Mouse (Mus musculus) c-Kit-positive CD71-negative TER-119-negative erythroid progenitor cells, embryonic 14.5 days (primary cell): ENCODE data around the gene Pdik1l.

Experiments used
- DNase-seq: peaks from one replicate; pipeline ENCODE4 v3.0.0-alpha.2; 2013; ENCODE audit warnings: low read depth

The Pdik1l gene

GRCm38 (mm10) chr4:134287575-134288025, at the start of gene Pdik1l:
Gene Pdik1l, minus strand, starts transcription at chr4:134287895.
- peak; percentile 74 for DNase-seq

DNA sequence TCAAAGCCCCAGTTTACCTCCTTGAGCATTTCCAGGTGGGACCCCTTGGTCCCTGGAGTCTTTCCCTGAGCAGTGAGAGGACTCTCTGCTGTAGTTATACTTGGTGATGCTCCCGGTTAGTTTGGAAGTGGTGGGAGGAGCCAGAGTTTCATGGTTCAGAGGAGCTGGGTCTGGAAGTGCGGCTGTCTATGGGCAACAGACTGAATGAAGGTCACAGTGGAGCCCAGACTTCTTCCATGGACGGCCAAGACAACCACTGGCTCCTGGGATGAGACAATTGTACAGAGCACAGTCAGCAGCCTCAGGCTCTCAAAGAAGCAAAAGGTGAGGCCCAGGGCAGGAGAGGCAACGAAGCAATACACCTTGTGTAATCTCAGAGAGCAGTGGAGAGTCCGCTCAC, 42.6 kb upstream of the Pdik1l start:
- no peak for DNase-seq

DNA sequence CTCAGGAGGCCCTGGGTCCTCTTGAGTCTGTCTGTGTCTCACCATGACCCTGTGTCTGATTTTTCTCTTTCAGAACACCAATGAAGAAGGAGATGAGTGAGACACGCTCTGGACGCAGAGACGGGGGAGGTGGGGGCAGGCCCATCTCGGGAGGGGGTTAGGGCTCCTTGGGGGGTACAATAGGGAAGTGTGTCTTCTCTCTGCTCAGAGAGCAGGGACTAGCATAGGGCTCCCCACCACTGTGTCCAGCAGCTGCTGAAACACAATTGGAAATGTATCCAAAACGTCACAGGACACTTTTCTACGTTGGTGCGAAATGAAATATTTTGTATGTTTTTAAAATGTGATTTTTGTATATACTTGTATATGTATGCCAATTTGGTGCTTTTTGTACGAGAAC, 41.1 kb upstream of the Pdik1l start:
- no peak for DNase-seq

DNA sequence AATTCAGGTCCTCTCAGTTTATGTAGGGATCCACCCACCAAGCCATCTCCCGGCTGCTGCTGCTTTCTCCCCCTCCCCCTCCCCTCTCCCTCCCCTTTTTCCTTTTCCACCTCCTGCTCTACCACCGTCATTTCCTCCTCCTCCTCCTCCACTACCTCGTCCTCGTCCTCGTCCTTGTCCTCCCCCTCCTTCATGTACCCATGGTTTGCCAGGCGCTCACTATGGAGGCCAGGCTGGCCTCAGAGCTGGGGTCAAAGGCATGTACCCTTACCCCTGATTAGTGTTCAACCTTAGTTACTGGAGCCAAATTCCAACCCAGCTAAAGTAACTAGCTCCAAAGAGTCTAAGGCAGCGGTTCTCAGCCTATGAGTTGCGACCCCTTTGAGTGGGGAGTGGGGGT, 40.5 kb upstream of the Pdik1l start:
- DNase-seq = no peak

GRCm38 (mm10) chr4:134326859-134327530, 39.3 kb upstream of the Pdik1l start:
- DNase-seq = no peak

DNA sequence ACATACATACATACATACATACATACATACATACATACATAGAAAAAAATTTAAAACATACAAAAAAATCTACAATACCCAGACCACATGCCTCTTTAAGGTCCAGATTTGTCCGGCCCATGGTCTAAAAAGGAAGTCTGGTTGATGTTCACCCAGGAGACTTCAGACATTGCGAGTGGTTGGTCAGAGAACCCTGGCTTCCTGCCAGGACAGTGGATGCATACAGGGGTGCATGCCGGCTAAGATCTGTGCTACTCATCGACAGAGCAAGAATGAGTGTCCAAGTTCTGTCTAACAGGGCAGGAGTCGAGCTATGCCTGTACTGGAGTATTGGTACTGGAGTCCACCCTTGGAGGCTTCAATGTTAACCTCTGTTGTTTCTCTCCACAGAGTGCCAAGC, 37.0 kb upstream of the Pdik1l start:
- DNase-seq = no peak

DNA sequence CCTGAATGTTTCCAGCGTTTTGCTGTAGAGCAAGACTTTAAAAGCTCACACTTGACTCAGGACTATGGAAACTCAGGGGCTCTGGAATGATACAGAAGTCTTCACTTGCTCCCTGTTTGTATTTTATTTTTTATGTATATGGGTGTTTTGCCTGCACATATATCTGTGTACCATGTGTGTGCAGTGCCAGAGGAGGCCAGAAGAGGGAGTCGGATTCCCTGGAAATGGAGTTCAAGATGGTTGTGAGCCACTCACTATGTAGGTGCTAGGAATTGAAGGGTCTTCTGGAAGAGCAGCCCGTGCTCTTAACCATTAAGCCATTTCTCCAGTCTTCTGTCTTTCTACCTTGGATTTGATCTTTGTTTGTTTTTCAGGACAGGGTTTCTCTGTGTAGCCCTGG, 33.8 kb upstream of the Pdik1l start:
- DNase-seq = no peak

GRCm38 (mm10) chr4:134319674-134320073, 32.0 kb upstream of the Pdik1l start:
- DNase-seq = no peak

DNA sequence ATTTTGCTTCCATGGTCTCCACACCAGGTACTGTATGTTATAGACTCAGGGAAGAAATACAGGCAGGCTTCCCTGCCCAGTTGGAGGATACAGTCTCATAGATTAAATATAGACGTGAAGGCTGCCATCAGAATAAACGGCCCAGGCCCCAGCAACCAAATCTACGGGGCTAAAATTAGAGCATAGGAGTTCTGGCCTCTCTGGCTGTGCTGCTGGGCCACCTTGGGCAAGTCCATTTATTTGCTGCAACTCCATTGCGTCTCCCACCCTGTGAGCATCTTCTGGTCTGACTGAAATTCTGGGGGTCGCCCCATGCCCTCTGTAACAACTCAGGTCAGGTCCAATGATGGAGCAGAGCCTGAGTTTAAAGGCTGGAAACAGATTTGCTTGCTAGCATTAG, 31.4 kb upstream of the Pdik1l start:
- DNase-seq = no peak

- DNase-seq = no peak
Measured at GRCm38 (mm10) chr4:134316390-134316789, 28.7 kb upstream of the Pdik1l start.

GRCm38 (mm10) chr4:134315470-134315869, 27.8 kb upstream of the Pdik1l start:
- no peak for DNase-seq

- DNase-seq = no peak
Measured at GRCm38 (mm10) chr4:134314876-134315275, 27.2 kb upstream of the Pdik1l start, which contains the start of gene Trim63. Gene Trim63, plus strand, starts transcription at chr4:134315120.

DNA sequence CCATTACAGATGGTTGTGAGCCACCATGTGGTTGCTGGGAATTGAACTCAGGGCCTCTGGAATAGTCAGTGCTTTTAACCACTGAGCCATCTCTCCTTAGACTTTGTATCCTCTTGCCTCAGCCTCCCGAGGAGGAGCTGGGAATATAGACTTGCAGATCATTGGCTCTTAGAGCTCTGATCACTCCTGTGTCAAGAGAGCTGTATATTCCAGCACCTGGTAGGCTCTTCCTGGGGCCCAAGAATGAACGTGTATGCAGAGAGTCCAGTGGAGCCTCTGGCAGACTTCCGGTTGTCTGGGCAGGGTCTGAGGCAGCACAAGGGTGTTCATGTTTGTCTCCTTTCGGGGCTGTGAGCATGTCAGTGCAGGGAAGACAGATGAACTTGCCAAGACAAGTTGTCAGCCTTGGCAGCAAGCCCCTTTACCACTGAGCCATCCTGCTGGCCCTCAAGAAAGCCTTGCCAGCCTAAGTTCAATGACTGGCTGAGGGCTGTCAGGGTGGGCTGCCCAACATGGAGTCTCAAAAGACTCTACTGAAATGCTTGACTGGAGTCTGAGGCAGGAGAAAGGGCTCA, 26.5 kb upstream of the Pdik1l start:
- no peak for DNase-seq

DNA sequence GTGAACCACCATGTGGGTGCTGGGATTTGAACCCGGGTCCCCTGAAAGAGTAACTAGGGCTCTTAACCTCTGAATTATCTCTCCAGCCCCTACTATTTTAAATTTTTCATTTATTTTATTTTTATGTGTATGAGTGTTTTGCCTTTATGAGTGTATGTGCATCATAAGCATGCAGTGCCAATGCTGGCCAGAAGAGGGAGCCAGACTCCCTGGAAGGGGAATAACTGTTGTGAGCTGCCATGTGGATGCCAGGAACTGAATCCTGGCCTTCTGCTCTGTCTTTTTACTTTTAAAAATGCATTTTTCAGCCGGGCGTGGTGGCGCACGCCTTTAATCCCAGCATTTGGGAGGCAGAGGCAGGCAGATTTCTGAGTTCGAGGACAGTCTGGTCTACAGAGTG, 25.2 kb upstream of the Pdik1l start:
- DNase-seq = no peak

DNA sequence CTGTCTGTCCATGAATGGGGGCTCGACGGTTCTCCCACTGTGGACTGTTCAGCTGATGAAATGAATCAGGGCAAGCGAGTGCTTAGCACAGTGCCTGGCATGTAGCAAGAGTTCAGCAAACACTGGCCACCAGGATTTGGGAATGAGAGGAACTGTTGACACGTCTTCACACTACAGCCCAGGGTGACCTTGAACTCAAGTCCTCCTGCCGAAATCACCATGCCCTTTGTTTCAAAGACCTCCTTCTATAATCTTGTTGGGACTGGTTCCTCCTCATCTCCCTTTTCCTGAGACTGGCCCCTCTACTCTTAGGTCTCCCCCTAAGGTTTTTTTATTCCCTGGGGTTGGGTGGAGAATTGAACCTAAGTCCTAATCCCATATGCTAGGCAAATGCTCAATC, 24.6 kb upstream of the Pdik1l start:
- no peak for DNase-seq

DNA sequence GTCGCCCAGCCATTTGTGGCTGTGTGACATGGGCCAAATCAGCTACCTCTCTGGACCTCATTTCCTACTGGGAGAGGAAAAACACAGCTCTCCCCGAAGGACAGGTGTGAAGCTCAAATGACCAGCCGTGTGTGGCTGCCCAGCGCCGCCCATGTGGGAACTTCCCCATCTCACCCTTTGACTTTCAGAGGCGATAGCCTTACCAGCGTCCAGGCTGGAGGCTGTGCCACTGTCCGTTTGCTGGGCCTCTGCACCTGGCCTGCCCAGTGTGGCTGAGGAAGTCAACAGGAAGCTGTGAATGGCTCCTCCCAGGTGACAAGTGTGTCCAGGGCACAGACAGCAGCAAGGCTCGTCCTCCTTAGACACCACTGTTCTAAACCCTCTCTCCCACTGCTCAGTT, 24.1 kb upstream of the Pdik1l start:
- DNase-seq = no peak

GRCm38 (mm10) chr4:134310656-134311055, 23.0 kb upstream of the Pdik1l start:
- no peak for DNase-seq

- no peak for DNase-seq
Measured at GRCm38 (mm10) chr4:134310106-134310505, 22.4 kb upstream of the Pdik1l start.

GRCm38 (mm10) chr4:134307367-134308072, 19.8 kb upstream of the Pdik1l start:
- DNase-seq = no peak

DNA sequence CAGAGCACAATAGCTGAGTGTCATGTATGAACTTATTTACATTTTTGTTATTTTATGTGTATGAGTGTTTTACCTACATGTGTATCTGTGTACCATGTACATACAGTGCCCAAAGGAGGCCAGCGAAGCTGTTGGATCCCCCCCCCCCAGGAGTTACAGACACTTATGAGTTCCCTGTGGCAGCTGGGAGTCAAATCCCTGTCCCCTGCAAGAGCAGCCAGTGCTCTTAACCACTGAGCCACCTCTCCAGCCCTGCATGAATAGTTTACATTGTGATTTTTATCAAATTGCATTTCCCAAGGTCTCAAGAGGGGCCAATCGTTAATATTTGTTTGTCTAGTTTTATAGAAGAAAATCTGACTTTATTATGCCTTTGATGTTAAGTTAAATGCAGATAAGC, 19.3 kb upstream of the Pdik1l start:
- DNase-seq = no peak

- DNase-seq = no peak
Measured at GRCm38 (mm10) chr4:134302084-134302483, 14.4 kb upstream of the Pdik1l start.

GRCm38 (mm10) chr4:134300316-134300715, 12.6 kb upstream of the Pdik1l start:
- no peak for DNase-seq

- no peak for DNase-seq
Measured at GRCm38 (mm10) chr4:134299498-134299810, 11.8 kb upstream of the Pdik1l start.
